Mouse (Mus musculus) embryo, embryonic 11.5 days (tissue): Measurements from ENCODE around the gene Wbp1l.

ENCODE experiments used
- DNase-seq: peaks from one replicate; pipeline ENCODE4 v3.0.0-alpha.2; 2012; ENCODE audit warnings: low read depth, low spot score

Wbp1l gene

GRCm38 (mm10) chr19:46599375-46600256 lies 732 bp downstream of the Wbp1l start:
- DNase-seq: no peak

GRCm38 (mm10) chr19:46600371-46600770 lies 1.5 kb downstream of the Wbp1l start:
- no peak for DNase-seq

DNA sequence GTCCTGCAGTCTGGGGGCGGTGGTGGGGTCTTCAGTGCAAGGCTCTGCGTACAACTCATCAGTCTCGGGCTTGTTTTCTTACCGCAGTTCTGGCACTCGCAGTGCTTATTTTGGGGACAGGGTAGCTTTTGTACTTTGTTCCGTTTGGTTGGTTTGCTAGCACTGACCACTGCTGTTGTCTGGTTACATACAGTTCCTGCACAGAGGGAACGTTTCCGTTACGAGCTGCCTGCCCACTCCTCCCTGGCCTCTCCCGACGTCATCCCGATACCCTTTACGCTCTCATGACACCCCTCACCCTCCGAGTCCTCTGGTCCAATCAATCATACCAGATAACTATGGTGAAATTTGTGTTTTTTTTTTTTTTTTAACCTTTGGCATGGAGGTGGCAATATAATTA lies 2.6 kb downstream of the Wbp1l start:
- no peak for DNase-seq

DNA sequence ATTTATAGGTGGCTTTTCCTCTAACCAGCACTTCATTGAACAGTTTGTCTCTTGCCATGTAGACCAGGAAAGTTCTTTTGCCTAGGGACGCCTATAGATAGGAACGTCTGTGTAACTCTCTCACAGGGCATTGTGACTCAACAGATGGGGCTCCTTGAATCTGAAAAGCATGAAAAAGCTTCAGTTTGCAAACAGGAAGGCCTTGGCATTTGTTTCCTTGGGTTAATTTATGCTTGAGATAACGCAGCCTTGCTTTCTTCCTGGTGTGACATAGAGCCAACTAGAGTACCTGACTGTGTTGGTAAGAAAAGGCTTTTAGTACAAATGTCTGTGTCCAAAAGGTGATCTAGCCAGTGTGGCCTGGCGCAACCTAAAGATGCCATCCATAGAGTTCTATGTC lies 3.5 kb downstream of the Wbp1l start:
- DNase-seq: no peak

- DNase-seq: no peak
Observed at GRCm38 (mm10) chr19:46606718-46607117, 7.8 kb downstream of the Wbp1l start.

DNA sequence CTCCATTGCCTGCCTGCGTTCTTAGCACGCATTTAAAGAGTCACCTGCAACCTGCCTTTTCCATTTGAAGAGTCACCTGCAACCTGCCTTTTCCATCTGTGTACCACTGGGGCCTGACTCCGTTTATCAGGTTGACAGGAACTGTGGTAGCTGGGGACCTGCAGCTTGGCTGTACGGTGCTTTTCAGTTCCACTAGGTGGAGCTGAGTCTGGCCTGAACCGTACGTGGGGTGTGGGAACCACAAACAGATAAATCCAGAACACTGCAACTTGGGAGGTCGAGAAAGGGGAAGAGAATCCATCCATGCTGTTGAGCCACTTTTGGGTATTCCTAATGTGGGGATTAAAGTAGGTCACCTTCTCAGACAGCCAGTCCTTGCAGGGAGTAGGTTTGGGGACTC lies 8.5 kb downstream of the Wbp1l start:
- no peak for DNase-seq

DNA sequence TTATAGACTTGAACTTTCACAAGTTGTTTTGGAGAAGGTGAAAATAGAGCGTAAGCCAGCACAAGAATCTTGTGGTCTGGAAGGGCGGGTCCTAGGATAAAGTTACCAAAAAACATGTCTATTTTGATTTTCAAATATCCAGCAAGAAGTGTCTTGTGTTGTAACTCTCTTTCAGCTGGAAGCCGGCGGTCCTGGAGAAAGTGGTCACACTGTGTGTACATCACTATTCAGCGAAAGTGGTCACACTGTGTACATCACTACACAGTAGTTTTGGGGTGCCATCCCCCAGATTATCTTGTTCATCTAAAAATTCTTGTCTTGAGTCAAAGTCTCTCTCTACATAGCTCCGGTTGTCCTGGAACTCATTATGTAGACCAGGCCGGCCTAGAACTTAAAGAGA lies 9.3 kb downstream of the Wbp1l start:
- no peak for DNase-seq

- DNase-seq: no peak
Observed at GRCm38 (mm10) chr19:46616378-46616777, 17.5 kb downstream of the Wbp1l start.

DNA sequence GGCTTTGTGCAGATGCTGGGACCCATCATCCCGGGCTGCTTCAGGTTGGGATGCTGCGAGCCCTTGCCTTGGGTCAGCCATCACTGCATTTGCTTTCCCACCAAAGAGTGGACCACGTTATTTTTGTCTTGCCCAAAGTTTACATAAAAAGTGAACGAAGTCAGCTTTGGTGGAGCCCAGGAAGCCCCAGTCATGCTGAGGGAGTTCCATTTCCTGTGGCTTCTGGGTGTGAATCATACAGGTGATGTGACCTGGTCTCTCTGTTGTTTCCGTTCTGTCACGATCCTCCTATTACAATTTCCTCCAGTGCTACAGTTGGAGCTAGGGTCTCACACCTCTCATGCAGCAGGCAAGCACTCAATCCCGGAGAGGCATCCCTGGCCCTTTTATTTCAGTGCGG lies 18.5 kb downstream of the Wbp1l start:
- DNase-seq: no peak

- DNase-seq: no peak
Observed at GRCm38 (mm10) chr19:46618322-46618721, 19.4 kb downstream of the Wbp1l start.

GRCm38 (mm10) chr19:46619001-46619400 lies 20.1 kb downstream of the Wbp1l start:
- DNase-seq: no peak

- DNase-seq: no peak
Observed at GRCm38 (mm10) chr19:46619518-46619917, 20.6 kb downstream of the Wbp1l start.

DNA sequence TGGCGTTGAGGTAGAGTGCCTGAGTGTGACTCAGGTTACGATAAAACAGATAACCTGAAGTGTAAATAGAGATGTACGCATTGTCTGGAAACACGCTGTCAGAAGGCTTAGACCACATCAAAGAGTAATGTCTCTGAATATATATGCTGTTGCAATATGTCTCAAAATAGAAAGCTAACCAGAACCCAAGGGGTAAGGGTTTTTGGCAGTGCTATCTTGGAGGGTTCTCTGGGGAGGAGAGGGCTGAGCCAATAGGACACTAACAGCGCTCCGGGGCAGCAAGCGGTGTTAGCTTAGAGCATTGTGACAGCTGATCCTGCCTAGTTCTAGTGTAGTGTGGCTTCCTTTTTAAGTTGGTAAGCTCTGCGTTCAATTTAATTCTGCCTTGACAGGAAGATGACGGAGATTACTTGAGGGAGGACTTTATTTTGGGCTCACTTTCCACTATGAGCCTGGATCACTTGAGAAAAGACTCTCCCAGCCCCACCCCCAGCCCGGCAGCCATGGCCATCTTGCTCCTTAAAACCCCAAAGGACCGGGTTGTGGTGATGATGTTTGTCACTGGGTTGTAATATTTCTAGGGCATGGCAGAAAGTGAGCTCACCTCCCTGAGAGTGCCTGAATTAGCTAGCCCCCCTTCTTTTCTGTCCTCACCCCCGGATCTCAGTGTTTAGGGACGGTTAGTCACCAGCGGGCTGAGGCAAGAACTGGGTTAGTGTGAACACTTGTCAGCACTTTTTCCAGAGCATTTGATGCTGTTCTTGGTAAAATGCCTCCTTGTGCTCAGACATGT lies 21.3 kb downstream of the Wbp1l start:
- no peak for DNase-seq

DNA sequence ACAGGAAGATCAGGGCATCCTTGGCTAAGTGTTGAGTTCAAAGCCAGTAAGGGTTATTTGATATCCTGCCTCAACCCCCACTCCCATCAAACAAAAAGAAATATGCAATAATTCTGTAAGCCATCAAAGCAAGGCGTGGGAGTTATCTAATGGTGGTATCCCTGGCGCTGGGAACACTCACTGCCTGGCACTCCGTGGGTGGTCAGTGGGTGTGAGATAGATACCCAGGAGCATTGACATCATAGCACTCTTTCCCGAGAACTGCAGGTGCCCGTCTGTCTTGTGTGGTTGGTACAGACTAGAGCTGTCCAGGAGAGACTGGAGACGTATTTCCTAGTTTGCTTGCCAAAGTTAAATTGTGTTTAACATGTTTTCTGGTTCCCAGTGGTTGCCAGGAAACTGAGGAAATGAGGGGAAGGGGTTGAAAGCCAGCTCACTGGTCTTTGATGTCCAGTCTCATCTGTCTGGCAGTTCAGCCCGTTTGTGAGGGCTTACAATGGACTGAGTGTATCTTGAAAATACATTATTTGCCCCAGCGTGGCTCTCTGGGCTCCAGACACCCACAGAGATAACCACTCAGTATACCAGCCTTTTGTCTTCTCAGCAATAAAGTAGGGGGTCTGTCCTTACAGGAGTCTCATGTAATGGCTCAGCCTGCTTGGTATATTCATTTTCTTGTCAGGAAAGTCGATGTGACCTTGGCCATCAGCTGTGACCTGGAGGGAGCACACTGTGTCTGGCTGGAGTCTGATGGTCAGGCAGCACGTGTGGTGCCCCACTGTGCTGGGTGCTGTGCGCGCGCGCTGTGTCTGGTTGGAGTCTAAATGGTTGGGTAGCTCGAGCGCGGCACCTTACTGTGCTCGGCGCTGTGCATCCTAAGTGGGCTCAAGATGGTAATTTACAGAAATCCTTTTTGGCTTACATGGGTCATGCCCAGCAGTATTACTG lies 22.6 kb downstream of the Wbp1l start:
- no peak for DNase-seq

- DNase-seq: no peak
Observed at GRCm38 (mm10) chr19:46622659-46623193, 23.8 kb downstream of the Wbp1l start.

GRCm38 (mm10) chr19:46623194-46623667 lies 24.3 kb downstream of the Wbp1l start:
- DNase-seq: peak; percentile 48

DNA sequence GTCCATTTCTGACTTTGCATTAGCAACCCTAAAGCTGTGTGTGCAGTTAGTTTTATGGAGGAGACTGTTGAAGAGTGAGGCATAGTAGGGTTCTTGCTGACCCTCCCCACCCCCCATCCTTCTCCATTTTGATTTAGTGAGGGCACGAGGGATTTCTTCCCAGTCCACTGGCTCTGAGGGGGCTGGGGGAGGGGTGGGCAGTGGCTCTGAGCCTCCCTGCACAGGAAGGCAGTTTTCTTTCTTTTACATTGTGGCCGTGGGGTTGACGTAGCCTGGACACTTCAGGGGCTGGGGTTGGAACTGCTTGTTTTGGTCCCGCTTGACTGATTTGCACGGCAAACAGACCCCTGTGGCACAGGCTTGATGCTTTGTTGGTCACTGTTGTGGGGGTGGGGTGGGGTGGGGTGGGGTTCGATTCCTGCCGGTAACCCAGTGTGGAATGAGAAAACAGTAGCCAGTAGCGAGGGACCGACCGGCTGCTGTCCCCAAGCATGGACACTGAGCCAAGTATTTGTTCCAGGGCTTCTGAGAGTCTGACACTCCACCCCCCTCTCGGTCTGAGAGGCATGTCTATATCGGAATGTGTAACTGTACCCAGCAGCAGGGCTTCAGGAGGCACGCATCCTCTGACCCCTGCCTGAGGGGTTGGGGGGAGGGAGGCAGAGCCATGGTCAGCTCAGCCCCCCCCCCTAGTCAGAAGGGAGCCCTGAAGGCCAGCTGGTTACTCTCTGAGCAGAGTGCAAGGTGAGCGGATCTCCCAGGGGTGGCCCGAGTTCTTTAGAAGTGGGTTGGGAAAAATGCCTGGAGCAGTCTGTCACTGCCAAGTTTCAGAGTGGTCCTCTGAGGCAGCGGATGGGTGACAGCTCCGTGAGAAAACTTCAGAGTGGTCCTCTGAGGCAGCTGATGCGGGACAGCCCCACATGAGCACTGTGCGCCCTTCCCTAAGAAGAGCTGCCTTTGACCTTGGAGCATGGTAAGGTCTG lies 25.2 kb downstream of the Wbp1l start:
- DNase-seq: peak; percentile 42

- no peak for DNase-seq
Observed at GRCm38 (mm10) chr19:46625015-46625414, 26.1 kb downstream of the Wbp1l start.

GRCm38 (mm10) chr19:46625519-46625918 lies 26.6 kb downstream of the Wbp1l start:
- DNase-seq: no peak

GRCm38 (mm10) chr19:46628403-46628802 lies 29.5 kb downstream of the Wbp1l start:
- DNase-seq: no peak
